Mouse (Mus musculus): ENCODE data around the gene Gm39115. TPM values are rescaled to one million over a fixed set of nuclear protein-coding genes. Genes with fewer than 3 reads are reported as not detected.
"Not testable (repeated sequence)": the region's sequence is repeated elsewhere in the genome, so short reads cannot be mapped to it uniquely, and the experiment has no call there.

Gene Gm39115
- total RNA-seq (2021), result not detected
- long read RNA-seq, experiment 1, result 0 reads
- long read RNA-seq, experiment 2, result 0 reads

GRCm38 (mm10) chr7:142135934-142136333, at the start of gene Gm39115:
TSS of gene Gm39115 (minus strand) at chr7:142136034.
- intact Hi-C loops (cut with DNase I); DNase-seq (ENCODE audit: extremely low spot score in 1 of 2, low spot score in 2 of 2); H3K27ac ChIP-seq; H3K4me3 ChIP-seq: not testable (repeated sequence)

- DNase-seq (ENCODE audit: extremely low spot score in 1 of 2, low spot score in 2 of 2), result no peak
- no peak overlapping the region for H3K27ac ChIP-seq
- no peak for TF ChIP-seq CTCF (IDR thresholded peaks at IDR 0.05)
- H3K4me3 ChIP-seq, result no peak overlapping the region
- intact Hi-C loops (cut with DNase I), result no loop called here
These were observed 45.2 kb upstream of the Gm39115 start for GRCm38 (mm10) chr7:142181021-142181420.

- TF ChIP-seq CTCF (IDR thresholded peaks at IDR 0.05), result no peak
- no peak for DNase-seq (ENCODE audit: extremely low spot score in 1 of 2, low spot score in 2 of 2)
- no peak overlapping the region for H3K4me3 ChIP-seq
- intact Hi-C loops (cut with DNase I), result no loop called here
- H3K27ac ChIP-seq, result no peak overlapping the region
These were observed 42.9 kb upstream of the Gm39115 start for GRCm38 (mm10) chr7:142178685-142179084.

- DNase-seq (ENCODE audit: extremely low spot score in 1 of 2, low spot score in 2 of 2); intact Hi-C loops (cut with DNase I); H3K4me3 ChIP-seq; H3K27ac ChIP-seq: not testable (repeated sequence)
These were observed 40.1 kb upstream of the Gm39115 start, which contains the start of gene Krtap5-2 for GRCm38 (mm10) chr7:142175905-142176304. TSS of gene Krtap5-2 (minus strand) at chr7:142176005.

GRCm38 (mm10) chr7:142169836-142170235, 34.0 kb upstream of the Gm39115 start:
- TF ChIP-seq CTCF (IDR thresholded peaks at IDR 0.05), result peak; percentile 62
- H3K27ac ChIP-seq, result no peak overlapping the region
- DNase-seq (ENCODE audit: extremely low spot score in 1 of 2, low spot score in 2 of 2), result no peak
- H3K4me3 ChIP-seq, result no peak overlapping the region
- intact Hi-C loops (cut with DNase I), result loop anchor here (5.0 kb wide), 1 partner anchor 153 kb away; no protein-coding TSS in a partner anchor

GRCm38 (mm10) chr7:142165639-142166038, 29.8 kb upstream of the Gm39115 start, which contains the start of gene Gm4553:
TSS of gene Gm4553 (minus strand) at chr7:142165739.
- DNase-seq (ENCODE audit: extremely low spot score in 1 of 2, low spot score in 2 of 2); H3K4me3 ChIP-seq; intact Hi-C loops (cut with DNase I): not testable (repeated sequence)

GRCm38 (mm10) chr7:142159366-142159765, 23.5 kb upstream of the Gm39115 start:
- H3K27ac ChIP-seq, result no peak overlapping the region
- no peak for DNase-seq (ENCODE audit: extremely low spot score in 1 of 2, low spot score in 2 of 2)
- no peak overlapping the region for H3K4me3 ChIP-seq
- no peak for TF ChIP-seq CTCF (IDR thresholded peaks at IDR 0.05)
- intact Hi-C loops (cut with DNase I), result no loop called here

More at GRCm38 (mm10) chr7:142165639-142166038, 29.8 kb upstream of the Gm39115 start, which contains the start of gene Gm4553:
- H3K27ac ChIP-seq, result not testable (repeated sequence)

GRCm38 (mm10) chr7:142157013-142157412, 21.2 kb upstream of the Gm39115 start, which contains the start of gene Gm29735:
TSS of gene Gm29735 (minus strand) at chr7:142157113.
- DNase-seq (ENCODE audit: extremely low spot score in 1 of 2, low spot score in 2 of 2); H3K4me3 ChIP-seq; intact Hi-C loops (cut with DNase I); H3K27ac ChIP-seq: not testable (repeated sequence)

- intact Hi-C loops (cut with DNase I), result no loop called here
- DNase-seq (ENCODE audit: extremely low spot score in 1 of 2, low spot score in 2 of 2), result no peak
- H3K27ac ChIP-seq, result no peak overlapping the region
- no peak overlapping the region for H3K4me3 ChIP-seq
- no peak for TF ChIP-seq CTCF (IDR thresholded peaks at IDR 0.05)
These were observed 19.5 kb upstream of the Gm39115 start for GRCm38 (mm10) chr7:142155308-142155707.

- intact Hi-C loops (cut with DNase I), result no loop called here
- Histone ChIP-seq H3K4me3 (no peak overlapping the region), H3K27ac (no peak overlapping the region)
- TF ChIP-seq CTCF (IDR thresholded peaks at IDR 0.05), result no peak
- no peak for DNase-seq (ENCODE audit: extremely low spot score in 1 of 2, low spot score in 2 of 2)
These were observed 16.4 kb upstream of the Gm39115 start for GRCm38 (mm10) chr7:142152191-142152590.

GRCm38 (mm10) chr7:142148633-142149032, 12.8 kb upstream of the Gm39115 start:
- intact Hi-C loops (cut with DNase I), result no loop called here
- DNase-seq (ENCODE audit: extremely low spot score in 1 of 2, low spot score in 2 of 2), result no peak

GRCm38 (mm10) chr7:142146033-142146432, 10.2 kb upstream of the Gm39115 start:
- peak; percentile 18 to 30 for DNase-seq (ENCODE audit: extremely low spot score in 1 of 2, low spot score in 2 of 2)
- intact Hi-C loops (cut with DNase I), result loop anchor here (1.0 kb wide), 1 partner anchor 104 kb away; no protein-coding TSS in a partner anchor
- no peak overlapping the region for H3K4me3 ChIP-seq
- TF ChIP-seq CTCF (IDR thresholded peaks at IDR 0.05), result peak; percentile 60
- no peak overlapping the region for H3K27ac ChIP-seq

More at GRCm38 (mm10) chr7:142148633-142149032, 12.8 kb upstream of the Gm39115 start:
- no peak for TF ChIP-seq CTCF (IDR thresholded peaks at IDR 0.05)
- H3K4me3 ChIP-seq, result no peak overlapping the region
- no peak overlapping the region for H3K27ac ChIP-seq

- TF ChIP-seq CTCF (IDR thresholded peaks at IDR 0.05), result no peak
- peak in 1 of 2 experiments; percentile 11 for DNase-seq (ENCODE audit: extremely low spot score in 1 of 2, low spot score in 2 of 2)
- no peak overlapping the region for H3K4me3 ChIP-seq
- H3K27ac ChIP-seq, result no peak overlapping the region
- intact Hi-C loops (cut with DNase I), result no loop called here
These were observed 9.6 kb upstream of the Gm39115 start for GRCm38 (mm10) chr7:142145413-142145940.
